Mouse (Mus musculus) heart, postnatal 0 days (tissue): Measurements from ENCODE around the gene Hrc.
A peak's percentile ranks its signal among the peaks of the same experiment; 100 is the strongest.

Experiments used
- CTCF ChIP-seq: IDR thresholded peaks from 2 replicates; pipeline ENCODE4 v1.5.1; 2016; ENCODE audit warnings: antibody characterized with exemption, control low read depth, low read depth
- EP300 ChIP-seq: IDR thresholded peaks from 2 replicates; pipeline ENCODE4 v1.6.1; 2016; ENCODE audit warnings: antibody characterized with exemption, low read depth

- TF ChIP-seq CTCF (peak; percentile 89), EP300 (no peak)
Observed at GRCm38 (mm10) chr7:45341303-45341702, 6.2 kb downstream of the Hrc start.
